Mouse (Mus musculus) limb, embryonic 14.5 days (tissue): ENCODE data around the gene Zdhhc7. TPM values are rescaled to one million over a fixed set of nuclear protein-coding genes. Genes with fewer than 3 reads are reported as not detected.

Source experiments
- ATAC-seq: fragments of 200-750 bp; cut with Nextera tagmentation; 2 replicates; pipeline ENCODE4 v1.8.0; 2017; ENCODE audit warnings: low read depth, moderate number of reproducible peaks, moderate TSS enrichment; ENCODE audit not compliant: low FRiP score
- DNase-seq: peaks from one replicate; pipeline ENCODE4 v3.0.0-alpha.2; 2015; ENCODE audit warnings: low spot score
- H3K27ac ChIP-seq: fragments of 300-500 bp; sonication (generic); replicated peaks from 2 replicates; pipeline ENCODE4 v1.5.1; 2014; ENCODE audit warnings: low read depth, mild to moderate bottlenecking, low read length, moderate library complexity, mixed read lengths
- H3K27me3 ChIP-seq: fragments of 300-500 bp; sonication (generic); 2 replicates; pipeline ENCODE4 v1.6.1; 2014; ENCODE audit warnings: low read length, mixed read lengths; ENCODE audit not compliant: control insufficient read depth, insufficient read depth
- H3K36me3 ChIP-seq: fragments of 300-500 bp; sonication (generic); 2 replicates; pipeline ENCODE4 v1.6.1; 2014; ENCODE audit warnings: mild to moderate bottlenecking, low read length, moderate library complexity, mixed read lengths; ENCODE audit not compliant: control insufficient read depth, insufficient read depth
- H3K4me1 ChIP-seq: fragments of 300-500 bp; sonication (generic); 2 replicates; pipeline ENCODE4 v1.6.1; 2014; ENCODE audit warnings: antibody characterized with exemption, low read length, mixed read lengths; ENCODE audit not compliant: control insufficient read depth, insufficient read depth
- H3K4me2 ChIP-seq: fragments of 300-500 bp; sonication (generic); replicated peaks from 2 replicates; pipeline ENCODE4 v1.6.1; 2014; ENCODE audit warnings: low read depth, mild to moderate bottlenecking, low read length, moderate library complexity; ENCODE audit not compliant: severe bottlenecking
- H3K4me3 ChIP-seq: fragments of 300-500 bp; sonication (generic); replicated peaks from 2 replicates; pipeline ENCODE4 v1.5.1; 2014; ENCODE audit warnings: low read length
- H3K9ac ChIP-seq: fragments of 300-500 bp; sonication (generic); 2 replicates; pipeline ENCODE4 v1.6.1; 2014; ENCODE audit warnings: mild to moderate bottlenecking, low read depth, low read length, moderate library complexity; ENCODE audit not compliant: severe bottlenecking
- H3K9me3 ChIP-seq: fragments of 300-500 bp; sonication (generic); 2 replicates; pipeline ENCODE4 v1.6.1; 2016; ENCODE audit warnings: low read length; ENCODE audit not compliant: control insufficient read depth
- POLR2A ChIP-seq: fragments of 200-500 bp; IDR thresholded peaks from 2 replicates; pipeline ENCODE4 v1.8.0; 2012; ENCODE audit warnings: inconsistent platforms, mild to moderate bottlenecking, moderate library complexity, borderline replicate concordance; ENCODE audit not compliant: insufficient read depth, insufficient read length; ENCODE audit errors: extremely low read depth
- WGBS: fragments of 180-500 bp; shearing (Covaris S2); extraction: QIAGEN DNeasy Blood & Tissue Kit; methylation state at CpG from one replicate; pipeline ENCODE4 v1.1.7; 2014; 5-methylcytosine and 5-hydroxymethylcytosine counted together
- polyA plus RNA-seq, 2 experiments: library from polyadenylated mRNA; depleted of rRNA in 1 of 2; stranded (reverse) in 1 of 2; unstranded in 1 of 2; fragments of >200 nt; fragmentation: Nextera tagmentation in 1 of 2; extraction: Ambion mirVana in 1 of 2; gene quantifications; 2 replicates each; pipeline versions ENCODE4 v1.2.1 to v1.2.3; 2012 to 2014

The Zdhhc7 gene
- polyA plus RNA-seq, 2 experiments: 29.7 to 38.2 TPM

GRCm38 (mm10) chr8:120072259-120072658, 29.0 kb downstream of the Zdhhc7 start:
- no peak overlapping the region for H3K27ac ChIP-seq

GRCm38 (mm10) chr8:120071684-120072083, 29.6 kb downstream of the Zdhhc7 start:
- no peaks in the 10 kb centered on the region for H3K36me3 ChIP-seq
- peak; percentile 76 for ATAC-seq
- peak; percentile 84 for DNase-seq
- H3K9me3 ChIP-seq: no peaks in the 10 kb centered on the region
- no peaks in the 10 kb centered on the region for H3K27me3 ChIP-seq
- H3K4me1 ChIP-seq: peaks cover 16% of the 10 kb centered on the region
- 27% methylated on average over 4 of the region's 4 CpGs for WGBS
- H3K9ac ChIP-seq: no peak overlapping the region
- no peak for TF ChIP-seq POLR2A
- H3K4me2 ChIP-seq: no peak overlapping the region
- H3K4me3 ChIP-seq: no peak overlapping the region
- no peak overlapping the region for H3K27ac ChIP-seq

More at GRCm38 (mm10) chr8:120072259-120072658, 29.0 kb downstream of the Zdhhc7 start:
- Histone ChIP-seq H3K27me3 (no peaks in the 10 kb centered on the region), H3K4me3 (no peak overlapping the region), H3K4me1 (peaks cover 16% of the 10 kb centered on the region), H3K4me2 (no peak overlapping the region), H3K9me3 (no peaks in the 10 kb centered on the region), H3K9ac (no peak overlapping the region), H3K36me3 (no peaks in the 10 kb centered on the region)
- ATAC-seq (no peak), DNase-seq (no peak)
- 72% methylated on average over 9 of the region's 9 CpGs for WGBS
- no peak for TF ChIP-seq POLR2A

- no peaks in the 10 kb centered on the region for H3K27me3 ChIP-seq
- H3K36me3 ChIP-seq: no peaks in the 10 kb centered on the region
- ATAC-seq (peak; percentile 49; the same call in 1 of the 2 replicates), DNase-seq (peak; percentile 27)
- H3K4me1 ChIP-seq: peaks cover 13% of the 10 kb centered on the region
- H3K9ac ChIP-seq: no peak overlapping the region
- no peak overlapping the region for H3K4me3 ChIP-seq
- TF ChIP-seq POLR2A: no peak
- H3K27ac ChIP-seq: no peak overlapping the region
- 40% methylated on average over 19 of the region's 19 CpGs for WGBS
- H3K9me3 ChIP-seq: no peaks in the 10 kb centered on the region
- H3K4me2 ChIP-seq: no peak overlapping the region
These were observed 33.2 kb downstream of the Zdhhc7 start for GRCm38 (mm10) chr8:120067936-120068668.

- DNase-seq: no peak
- H3K4me3 ChIP-seq: no peak overlapping the region
- no peak overlapping the region for H3K4me2 ChIP-seq
- H3K9me3 ChIP-seq: no peaks in the 10 kb centered on the region
- peaks cover 8% of the 10 kb centered on the region for H3K4me1 ChIP-seq
- no peak overlapping the region for H3K9ac ChIP-seq
- no peak overlapping the region for H3K27ac ChIP-seq
- H3K27me3 ChIP-seq: no peaks in the 10 kb centered on the region
- no peak for TF ChIP-seq POLR2A
- ATAC-seq: no peak
- H3K36me3 ChIP-seq: no peaks in the 10 kb centered on the region
- 88% methylated on average over 4 of the region's 4 CpGs for WGBS
These were observed 35.1 kb downstream of the Zdhhc7 start for GRCm38 (mm10) chr8:120066226-120066625.

- Histone ChIP-seq H3K27me3 (no peaks in the 10 kb centered on the region), H3K4me2 (no peak overlapping the region), H3K4me1 (peaks cover 8% of the 10 kb centered on the region), H3K27ac (no peak overlapping the region), H3K36me3 (no peaks in the 10 kb centered on the region), H3K9ac (no peak overlapping the region), H3K9me3 (no peaks in the 10 kb centered on the region), H3K4me3 (no peak overlapping the region)
- DNase-seq: no peak
- no peak for TF ChIP-seq POLR2A
- 96% methylated on average over 8 of the region's 8 CpGs for WGBS
- no peak for ATAC-seq
These were observed 35.7 kb downstream of the Zdhhc7 start for GRCm38 (mm10) chr8:120065611-120066010.

- TF ChIP-seq POLR2A: no peak
- H3K4me3 ChIP-seq: no peak overlapping the region
These were observed 38.0 kb downstream of the Zdhhc7 start for GRCm38 (mm10) chr8:120063326-120063725.

More at GRCm38 (mm10) chr8:120063326-120063725, 38.0 kb downstream of the Zdhhc7 start:
- H3K9ac ChIP-seq: no peak overlapping the region
- ATAC-seq (no peak), DNase-seq (no peak)
- 53% methylated on average over 3 of the region's 3 CpGs for WGBS
- H3K27me3 ChIP-seq: no peaks in the 10 kb centered on the region
- H3K36me3 ChIP-seq: no peaks in the 10 kb centered on the region
- H3K9me3 ChIP-seq: no peaks in the 10 kb centered on the region
- H3K4me2 ChIP-seq: no peak overlapping the region
- peaks cover 6% of the 10 kb centered on the region for H3K4me1 ChIP-seq
- no peak overlapping the region for H3K27ac ChIP-seq
